Mouse (Mus musculus): ENCODE measurements around the gene Rep15.

DNA sequence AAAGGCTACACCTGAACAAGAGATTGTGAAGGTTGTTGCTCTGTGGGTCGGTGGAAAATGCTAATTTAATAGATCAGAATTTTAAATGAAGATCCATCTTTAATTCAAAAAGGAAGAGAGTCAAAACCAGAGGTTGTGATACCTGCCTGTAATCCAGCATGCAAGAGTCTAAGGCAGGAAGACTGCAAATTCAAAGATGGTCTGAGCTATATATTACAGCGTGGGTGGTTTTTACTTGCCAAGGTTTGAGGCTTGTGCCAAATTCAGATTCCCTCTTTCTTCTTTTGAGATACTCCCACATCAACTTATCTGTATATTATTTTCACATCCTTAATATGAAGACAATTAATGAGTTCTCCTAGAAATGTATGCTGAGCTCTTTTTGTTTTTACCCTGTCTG is 4.0 kb upstream of the Rep15 start:
- TF ChIP-seq POLR2A (IDR thresholded peaks at IDR 0.05; ENCODE audit: borderline replicate concordance, insufficient read depth, low read length), result no peak
- TF ChIP-seq CTCF (IDR thresholded peaks at IDR 0.05; ENCODE audit: borderline replicate concordance, insufficient read depth, low read depth, low read length), result no peak
